Mouse (Mus musculus): Measurements from ENCODE around the gene Snorc. TPM values are rescaled to one million over a fixed set of nuclear protein-coding genes. Genes with fewer than 3 reads are reported as not detected.
"Not testable (repeated sequence)": the region's sequence is repeated elsewhere in the genome, so short reads cannot be mapped to it uniquely, and the experiment has no call there.

The Snorc gene
- not detected for total RNA-seq (2021)
- long read RNA-seq, experiment 1 = 0 reads
- long read RNA-seq, experiment 2 = 0 reads

GRCm38 (mm10) chr1:87469971-87470370, at the start of gene Snorc:
Gene Snorc (plus strand): TSS chr1:87470271.
- DNase-seq (ENCODE audit: low spot score in 2 of 2) = not testable (repeated sequence)

GRCm38 (mm10) chr1:87435125-87435524, 34.9 kb upstream of the Snorc start:
- DNase-seq (ENCODE audit: low spot score in 2 of 2) = no peak

- DNase-seq (ENCODE audit: low spot score in 2 of 2) = no peak
These were observed 33.5 kb upstream of the Snorc start for GRCm38 (mm10) chr1:87436583-87436982.

GRCm38 (mm10) chr1:87447183-87448104, 22.6 kb upstream of the Snorc start:
- DNase-seq (ENCODE audit: low spot score in 2 of 2) = peak; percentile 40 to 67

GRCm38 (mm10) chr1:87449432-87449831, 20.6 kb upstream of the Snorc start:
- no peak for DNase-seq (ENCODE audit: low spot score in 2 of 2)

- no peak for DNase-seq (ENCODE audit: low spot score in 2 of 2)
These were observed 13.6 kb upstream of the Snorc start for GRCm38 (mm10) chr1:87456425-87456824.

GRCm38 (mm10) chr1:87458045-87458444, 12.0 kb upstream of the Snorc start:
- no peak for DNase-seq (ENCODE audit: low spot score in 2 of 2)

GRCm38 (mm10) chr1:87459856-87460255, 10.2 kb upstream of the Snorc start:
- DNase-seq (ENCODE audit: low spot score in 2 of 2) = not testable (repeated sequence)

- no peak for DNase-seq (ENCODE audit: low spot score in 2 of 2)
These were observed 2.6 kb upstream of the Snorc start for GRCm38 (mm10) chr1:87467469-87467868.

GRCm38 (mm10) chr1:87468321-87468720, 1.8 kb upstream of the Snorc start:
- DNase-seq (ENCODE audit: low spot score in 2 of 2) = no peak

GRCm38 (mm10) chr1:87471914-87472313, 1.8 kb downstream of the Snorc start:
- DNase-seq (ENCODE audit: low spot score in 2 of 2) = no peak

GRCm38 (mm10) chr1:87472576-87472975, 2.5 kb downstream of the Snorc start:
- DNase-seq (ENCODE audit: low spot score in 2 of 2) = no peak

- DNase-seq (ENCODE audit: low spot score in 2 of 2) = no peak
These were observed 5.2 kb downstream of the Snorc start for GRCm38 (mm10) chr1:87475076-87475895.

- no peak for DNase-seq (ENCODE audit: low spot score in 2 of 2)
These were observed 12.5 kb downstream of the Snorc start for GRCm38 (mm10) chr1:87482546-87482945.

GRCm38 (mm10) chr1:87486386-87486785, 16.3 kb downstream of the Snorc start:
- DNase-seq (ENCODE audit: low spot score in 2 of 2) = no peak

- DNase-seq (ENCODE audit: low spot score in 2 of 2) = no peak
These were observed 22.2 kb downstream of the Snorc start for GRCm38 (mm10) chr1:87492285-87492684.

GRCm38 (mm10) chr1:87493542-87493941, 23.5 kb downstream of the Snorc start:
- no peak for DNase-seq (ENCODE audit: low spot score in 2 of 2)

- no peak for DNase-seq (ENCODE audit: low spot score in 2 of 2)
These were observed 35.5 kb downstream of the Snorc start for GRCm38 (mm10) chr1:87505524-87505923.

GRCm38 (mm10) chr1:87507857-87508256, 37.8 kb downstream of the Snorc start:
- DNase-seq (ENCODE audit: low spot score in 2 of 2) = no peak

GRCm38 (mm10) chr1:87508591-87509560, 38.8 kb downstream of the Snorc start:
- no peak for DNase-seq (ENCODE audit: low spot score in 2 of 2)
